Mouse (Mus musculus): ENCODE data around the gene Spata46. TPM values are rescaled to one million over a fixed set of nuclear protein-coding genes. Genes with fewer than 3 reads are reported as not detected.

Spata46 gene
- polyA plus RNA-seq, 1 experiment = not detected

GRCm38 (mm10) chr1:170303103-170303502, 5.5 kb upstream of the Spata46 start:
- no peaks in the 10 kb centered on the region for H3K79me2 ChIP-seq (ENCODE audit: control insufficient read depth, insufficient read depth)
- no peak overlapping the region for H3ac ChIP-seq (ENCODE audit: control insufficient read depth, insufficient read length, low read depth)
- H3K36me3 ChIP-seq (ENCODE audit: control insufficient read depth, insufficient read depth) = no peaks in the 10 kb centered on the region
- H3K27me3 ChIP-seq (ENCODE audit: control insufficient read depth, insufficient read depth, insufficient read length) = peaks cover 42% of the 10 kb centered on the region
- H3K79me3 ChIP-seq (ENCODE audit: low read depth) = no peaks in the 10 kb centered on the region
- TF ChIP-seq MYOG (IDR thresholded peaks at IDR 0.05; ENCODE audit: control insufficient read depth, extremely low read depth, insufficient read length) (no peak), CTCF (IDR thresholded peaks at IDR 0.05; ENCODE audit: control insufficient read depth, insufficient read depth, insufficient read length) (no peak), CEBPB (IDR thresholded peaks at IDR 0.05; ENCODE audit: low read depth) (no peak), MYOD1 (IDR thresholded peaks at IDR 0.05; ENCODE audit: control insufficient read depth, insufficient read length, low read depth) (no peak), MAX (IDR thresholded peaks at IDR 0.05) (no peak), FOSL1 (IDR thresholded peaks at IDR 0.05; ENCODE audit: insufficient read depth, low read length, poor library complexity, severe bottlenecking) (no peak)
- H3K4me3 ChIP-seq (ENCODE audit: insufficient read depth, poor library complexity, severe bottlenecking) = no peak overlapping the region

DNA sequence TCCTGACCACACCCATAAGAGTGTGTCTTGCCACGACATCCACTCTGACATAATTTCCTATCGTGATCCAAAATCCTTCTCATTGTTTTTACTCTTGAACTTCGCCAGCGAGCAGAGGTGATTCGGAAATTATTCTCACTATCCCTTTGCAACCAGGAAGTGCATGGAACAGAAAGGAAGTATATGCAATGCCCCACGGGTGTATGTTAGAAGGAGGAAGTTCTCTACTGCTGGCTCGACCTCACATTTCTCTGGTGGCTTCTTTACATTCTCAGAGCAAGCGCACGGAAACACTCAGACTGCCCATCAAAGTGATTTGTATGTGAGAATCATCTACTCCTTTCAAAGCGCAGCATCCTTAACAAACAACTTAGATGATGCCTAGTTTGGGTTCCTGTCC, 3.6 kb upstream of the Spata46 start:
- H3K4me3 ChIP-seq (ENCODE audit: insufficient read depth, poor library complexity, severe bottlenecking) = no peak overlapping the region
- H3K79me3 ChIP-seq (ENCODE audit: low read depth) = no peaks in the 10 kb centered on the region
- TF ChIP-seq USF1 (IDR thresholded peaks at IDR 0.05; ENCODE audit: low read depth) = no peak
- TF ChIP-seq MYOG (IDR thresholded peaks at IDR 0.05; ENCODE audit: control insufficient read depth, extremely low read depth, insufficient read length) = no peak
- TF ChIP-seq CEBPB (IDR thresholded peaks at IDR 0.05; ENCODE audit: low read depth) = no peak
- TF ChIP-seq CTCF (IDR thresholded peaks at IDR 0.05; ENCODE audit: control insufficient read depth, insufficient read depth, insufficient read length) = no peak
- no peak for TF ChIP-seq FOSL1 (IDR thresholded peaks at IDR 0.05; ENCODE audit: insufficient read depth, low read length, poor library complexity, severe bottlenecking)
- no peak for TF ChIP-seq MYOD1 (IDR thresholded peaks at IDR 0.05; ENCODE audit: control insufficient read depth, insufficient read length, low read depth)
- no peak for TF ChIP-seq MAX (IDR thresholded peaks at IDR 0.05)
- no peaks in the 10 kb centered on the region for H3K79me2 ChIP-seq (ENCODE audit: control insufficient read depth, insufficient read depth)
- peaks cover 33% of the 10 kb centered on the region for H3K27me3 ChIP-seq (ENCODE audit: control insufficient read depth, insufficient read depth, insufficient read length)
- H3ac ChIP-seq (ENCODE audit: control insufficient read depth, insufficient read length, low read depth) = no peak overlapping the region
- no peaks in the 10 kb centered on the region for H3K36me3 ChIP-seq (ENCODE audit: control insufficient read depth, insufficient read depth)

GRCm38 (mm10) chr1:170306232-170306631, 2.4 kb upstream of the Spata46 start, which contains the start of gene Gm7694:
Gene Gm7694 (minus strand): TSS chr1:170306332.
- H3K79me2 ChIP-seq (ENCODE audit: control insufficient read depth, insufficient read depth) = no peaks in the 10 kb centered on the region
- no peak for TF ChIP-seq CEBPB (IDR thresholded peaks at IDR 0.05; ENCODE audit: low read depth)
- TF ChIP-seq USF1 (IDR thresholded peaks at IDR 0.05; ENCODE audit: low read depth) = no peak
- no peak for TF ChIP-seq MAX (IDR thresholded peaks at IDR 0.05)
- TF ChIP-seq CTCF (IDR thresholded peaks at IDR 0.05; ENCODE audit: control insufficient read depth, insufficient read depth, insufficient read length) = no peak
- TF ChIP-seq FOSL1 (IDR thresholded peaks at IDR 0.05; ENCODE audit: insufficient read depth, low read length, poor library complexity, severe bottlenecking) = no peak
- TF ChIP-seq MYOD1 (IDR thresholded peaks at IDR 0.05; ENCODE audit: control insufficient read depth, insufficient read length, low read depth) = no peak
- no peak for TF ChIP-seq MYOG (IDR thresholded peaks at IDR 0.05; ENCODE audit: control insufficient read depth, extremely low read depth, insufficient read length)
- H3K4me3 ChIP-seq (ENCODE audit: insufficient read depth, poor library complexity, severe bottlenecking) = no peak within 1 kb of the TSS
- H3ac ChIP-seq (ENCODE audit: control insufficient read depth, insufficient read length, low read depth) = no peak within 1 kb of the TSS
- H3K36me3 ChIP-seq (ENCODE audit: control insufficient read depth, insufficient read depth) = no peaks in the 10 kb centered on the region
- H3K79me3 ChIP-seq (ENCODE audit: low read depth) = no peaks in the 10 kb centered on the region
- H3K27me3 ChIP-seq (ENCODE audit: control insufficient read depth, insufficient read depth, insufficient read length) = peaks cover 26% of the 10 kb centered on the region

GRCm38 (mm10) chr1:170311431-170311830, 2.8 kb downstream of the Spata46 start:
- Histone ChIP-seq H3K4me3 (ENCODE audit: insufficient read depth, poor library complexity, severe bottlenecking) (no peak overlapping the region), H3K79me3 (ENCODE audit: low read depth) (no peaks in the 10 kb centered on the region), H3K36me3 (ENCODE audit: control insufficient read depth, insufficient read depth) (no peaks in the 10 kb centered on the region), H3K27me3 (ENCODE audit: control insufficient read depth, insufficient read depth, insufficient read length) (peaks cover 23% of the 10 kb centered on the region), H3ac (ENCODE audit: control insufficient read depth, insufficient read length, low read depth) (no peak overlapping the region), H3K79me2 (ENCODE audit: control insufficient read depth, insufficient read depth) (no peaks in the 10 kb centered on the region)
- TF ChIP-seq CEBPB (IDR thresholded peaks at IDR 0.05; ENCODE audit: low read depth) (no peak), MYOG (IDR thresholded peaks at IDR 0.05; ENCODE audit: control insufficient read depth, extremely low read depth, insufficient read length) (no peak), CTCF (IDR thresholded peaks at IDR 0.05; ENCODE audit: control insufficient read depth, insufficient read depth, insufficient read length) (no peak), MYOD1 (IDR thresholded peaks at IDR 0.05; ENCODE audit: control insufficient read depth, insufficient read length, low read depth) (no peak), MAX (IDR thresholded peaks at IDR 0.05) (no peak), USF1 (IDR thresholded peaks at IDR 0.05; ENCODE audit: low read depth) (no peak), FOSL1 (IDR thresholded peaks at IDR 0.05; ENCODE audit: insufficient read depth, low read length, poor library complexity, severe bottlenecking) (no peak)

- Histone ChIP-seq H3ac (ENCODE audit: control insufficient read depth, insufficient read length, low read depth) (no peak overlapping the region), H3K79me2 (ENCODE audit: control insufficient read depth, insufficient read depth) (no peaks in the 10 kb centered on the region), H3K27me3 (ENCODE audit: control insufficient read depth, insufficient read depth, insufficient read length) (peaks cover 29% of the 10 kb centered on the region), H3K79me3 (ENCODE audit: low read depth) (no peaks in the 10 kb centered on the region), H3K4me3 (ENCODE audit: insufficient read depth, poor library complexity, severe bottlenecking) (no peak overlapping the region), H3K36me3 (ENCODE audit: control insufficient read depth, insufficient read depth) (no peaks in the 10 kb centered on the region)
- TF ChIP-seq MAX (IDR thresholded peaks at IDR 0.05) (no peak), CTCF (IDR thresholded peaks at IDR 0.05; ENCODE audit: control insufficient read depth, insufficient read depth, insufficient read length) (no peak), USF1 (IDR thresholded peaks at IDR 0.05; ENCODE audit: low read depth) (no peak), MYOD1 (IDR thresholded peaks at IDR 0.05; ENCODE audit: control insufficient read depth, insufficient read length, low read depth) (no peak), MYOG (IDR thresholded peaks at IDR 0.05; ENCODE audit: control insufficient read depth, extremely low read depth, insufficient read length) (no peak), CEBPB (IDR thresholded peaks at IDR 0.05; ENCODE audit: low read depth) (no peak), FOSL1 (IDR thresholded peaks at IDR 0.05; ENCODE audit: insufficient read depth, low read length, poor library complexity, severe bottlenecking) (no peak)
Measured at GRCm38 (mm10) chr1:170322046-170322445, 13.4 kb downstream of the Spata46 start.

GRCm38 (mm10) chr1:170323001-170323400, 14.4 kb downstream of the Spata46 start:
- Histone ChIP-seq H3K27me3 (ENCODE audit: control insufficient read depth, insufficient read depth, insufficient read length) (peaks cover 33% of the 10 kb centered on the region), H3K36me3 (ENCODE audit: control insufficient read depth, insufficient read depth) (no peaks in the 10 kb centered on the region), H3K79me2 (ENCODE audit: control insufficient read depth, insufficient read depth) (no peaks in the 10 kb centered on the region), H3K4me3 (ENCODE audit: insufficient read depth, poor library complexity, severe bottlenecking) (no peak overlapping the region), H3K79me3 (ENCODE audit: low read depth) (no peaks in the 10 kb centered on the region), H3ac (ENCODE audit: control insufficient read depth, insufficient read length, low read depth) (no peak overlapping the region)
- no peak for TF ChIP-seq CTCF (IDR thresholded peaks at IDR 0.05; ENCODE audit: control insufficient read depth, insufficient read depth, insufficient read length)
- no peak for TF ChIP-seq CEBPB (IDR thresholded peaks at IDR 0.05; ENCODE audit: low read depth)
- no peak for TF ChIP-seq MAX (IDR thresholded peaks at IDR 0.05)
